Mouse (Mus musculus) left cerebral cortex, adult 2 months (tissue): ENCODE measurements around the gene Vars. TPM values are rescaled to one million over a fixed set of nuclear protein-coding genes. Genes with fewer than 3 reads are reported as not detected.

Experiments used
- DNase-seq, 2 experiments: peaks; one replicate each; pipeline ENCODE4 v3.0.0; 2021 to 2022; ENCODE audit warnings: low spot score in 2 of 2, mixed read lengths in 1 of 2; ENCODE audit errors: extremely low spot score in 1 of 2
- H3K27ac ChIP-seq: fragments of 200-600 bp; 2 replicates; pipeline ENCODE4 v1.8.1; 2022
- H3K4me3 ChIP-seq: fragments of 200-600 bp; 2 replicates; pipeline ENCODE4 v1.8.1; 2022
- CTCF ChIP-seq: fragments of 200-600 bp; IDR thresholded peaks from 2 replicates; pipeline ENCODE4 v1.8.1; 2022; ENCODE audit warnings: antibody characterized with exemption, mild to moderate bottlenecking, moderate library complexity
- intact Hi-C: fragments of 180-260 bp; cut with DNase I; formaldehyde crosslinking; loops from one replicate; pipeline ENCODE4 v1.15.1; 2025
- total RNA-seq, 2 experiments: library from RNA; stranded (reverse); gene quantifications; 2 replicates each; pipeline ENCODE4 v1.2.3; 2021

Gene Vars
- total RNA-seq, 2 experiments from 2014 or later, result 44.1 to 46.6 TPM

- no peak for DNase-seq
- peak overlapping the region; percentile 40; the same call in 1 of the 2 replicates for H3K27ac ChIP-seq
- intact Hi-C loops, result no loop called here
- no peak overlapping the region for H3K4me3 ChIP-seq
- no peak for TF ChIP-seq CTCF
Observed at GRCm38 (mm10) chr17:35047688-35048087, 46.9 kb downstream of the Vars start.

GRCm38 (mm10) chr17:35048149-35048931 is 47.6 kb downstream of the Vars start:
- intact Hi-C loops, result no loop called here
- Histone ChIP-seq H3K4me3 (no peak overlapping the region), H3K27ac (peak overlapping the region; percentile 40; the same call in 1 of the 2 replicates)
- TF ChIP-seq CTCF, result no peak
- DNase-seq, result no peak

GRCm38 (mm10) chr17:35048932-35049440 is 48.2 kb downstream of the Vars start:
- intact Hi-C loops, result no loop called here
- H3K27ac ChIP-seq, result no peak overlapping the region
- no peak for DNase-seq
- no peak overlapping the region for H3K4me3 ChIP-seq
- TF ChIP-seq CTCF, result no peak

- intact Hi-C loops, result no loop called here
- Histone ChIP-seq H3K27ac (peak within 1 kb of the TSS; percentile 70), H3K4me3 (peak within 1 kb of the TSS; percentile 47)
- no peak; the same call in 1 of the 2 replicates for TF ChIP-seq CTCF
- no peak for DNase-seq
Observed at GRCm38 (mm10) chr17:35049561-35050016, 48.8 kb downstream of the Vars start, which contains the start of gene Clic1. Gene Clic1, plus strand, starts transcription at chr17:35049966.

GRCm38 (mm10) chr17:35050126-35050750 is 49.5 kb downstream of the Vars start:
- TF ChIP-seq CTCF, result no peak
- Histone ChIP-seq H3K4me3 (peak overlapping the region; percentile 47), H3K27ac (peak overlapping the region; percentile 70)
- DNase-seq, result no peak
- intact Hi-C loops, result no loop called here

- intact Hi-C loops, result no loop called here
- peak overlapping the region; percentile 78 for H3K27ac ChIP-seq
Observed at GRCm38 (mm10) chr17:35051156-35052086, 50.6 kb downstream of the Vars start.

GRCm38 (mm10) chr17:35052271-35052798 is 51.5 kb downstream of the Vars start:
- no peak for TF ChIP-seq CTCF
- no peak for DNase-seq
- H3K4me3 ChIP-seq, result no peak overlapping the region
- intact Hi-C loops, result no loop called here
- H3K27ac ChIP-seq, result peak overlapping the region; percentile 78; the same call in 1 of the 2 replicates

More at GRCm38 (mm10) chr17:35051156-35052086, 50.6 kb downstream of the Vars start:
- peak overlapping the region; percentile 37 for H3K4me3 ChIP-seq
- TF ChIP-seq CTCF, result no peak
- no peak for DNase-seq

- no peak for DNase-seq
- no peak for TF ChIP-seq CTCF
- intact Hi-C loops, result no loop called here
- no peak overlapping the region for H3K4me3 ChIP-seq
- no peak overlapping the region for H3K27ac ChIP-seq
Observed at GRCm38 (mm10) chr17:35055691-35056495, 55.1 kb downstream of the Vars start.

- no peak for DNase-seq
- TF ChIP-seq CTCF, result no peak
- Histone ChIP-seq H3K27ac (no peak overlapping the region), H3K4me3 (no peak overlapping the region)
- intact Hi-C loops, result no loop called here
Observed at GRCm38 (mm10) chr17:35057090-35057489, 56.3 kb downstream of the Vars start.

GRCm38 (mm10) chr17:35058316-35058715 is 57.5 kb downstream of the Vars start:
- H3K4me3 ChIP-seq, result no peak overlapping the region
- H3K27ac ChIP-seq, result no peak overlapping the region
- intact Hi-C loops, result no loop called here
- TF ChIP-seq CTCF, result no peak
- no peak for DNase-seq
